Mouse (Mus musculus): ENCODE results near the gene Ccr9. TPM values are rescaled to one million over a fixed set of nuclear protein-coding genes. Genes with fewer than 3 reads are reported as not detected.

The Ccr9 gene
- 0.50 and 0.61 TPM in 2 replicates for polyA plus RNA-seq (2015; fragmentation: Nextera tagmentation; extraction: Ambion mirVana)

DNA sequence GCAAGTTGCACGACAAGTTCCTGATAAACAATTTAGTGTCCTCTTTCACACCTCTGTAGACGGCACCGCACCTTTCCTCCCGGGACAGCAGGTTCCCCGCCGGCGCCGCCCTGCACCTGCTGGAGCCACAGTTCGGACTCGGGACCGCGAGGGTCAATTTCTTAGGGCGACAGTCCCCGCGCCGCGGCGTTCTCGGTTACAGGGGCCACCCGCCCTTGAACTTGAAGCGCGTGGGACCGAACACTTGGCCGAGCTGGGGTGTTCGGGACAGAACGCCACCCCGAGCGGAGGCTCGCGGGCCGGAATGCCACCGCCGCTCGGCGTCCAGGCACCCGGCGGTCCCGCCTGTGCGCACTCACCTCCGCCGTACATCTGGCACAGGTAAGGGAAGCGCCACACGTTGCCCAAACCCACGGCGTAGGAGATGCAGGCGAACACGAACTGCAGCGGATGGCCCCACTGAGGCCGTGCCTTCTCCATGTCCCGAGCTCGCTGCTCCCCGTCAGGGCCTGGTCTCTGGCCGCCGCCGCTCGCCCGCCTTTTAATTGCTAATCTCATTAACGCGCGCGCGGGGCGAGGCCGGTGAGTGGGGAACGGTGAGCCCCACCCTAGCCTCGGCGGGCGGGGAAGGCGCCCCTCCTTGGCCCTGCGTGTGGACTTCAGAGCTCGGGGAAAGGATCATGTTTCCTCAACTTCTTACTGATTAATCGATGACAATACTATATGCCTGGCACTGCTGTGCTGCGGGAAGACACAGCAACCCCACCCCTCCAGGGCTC, at the start of gene Ccr9, which contains the start of gene Slc6a20a:
Gene Ccr9 (plus strand): TSS at position 113 of the 779 bp plus-strand sequence.
Gene Slc6a20a (minus strand): TSS at position 559 of the 779 bp plus-strand sequence.
- under 1% methylated on average over 73 of the region's 73 CpGs for WGBS
- peak within 1 kb of the TSS; percentile 64 for H3K9ac ChIP-seq (ENCODE audit: low read depth, low read length)
- ATAC-seq, result peak; percentile 96

DNA sequence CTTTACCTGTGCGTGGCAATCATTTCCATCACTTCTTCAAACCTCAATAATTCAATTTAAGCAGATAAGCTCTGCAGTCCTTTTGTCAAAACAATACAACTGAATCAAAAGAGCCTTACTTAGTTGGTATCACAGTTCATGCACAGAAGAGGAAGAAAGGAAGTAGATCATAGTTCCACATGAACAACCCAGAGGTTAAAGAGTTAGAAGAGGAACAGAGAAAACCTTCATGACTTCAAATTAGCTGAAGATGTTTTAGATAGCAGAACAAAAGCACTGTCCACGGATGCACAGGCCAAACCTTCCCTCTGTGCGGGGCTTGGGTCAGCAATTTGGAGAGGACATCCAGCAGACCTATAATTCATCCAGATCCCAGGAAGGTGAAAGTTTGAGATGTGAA, 46.6 kb upstream of the Ccr9 start:
- H3K36me3 ChIP-seq (ENCODE audit: control insufficient read depth, insufficient read depth), result 0 out of 2 replicates have a peak, but pooled peaks cover 1% of the 10 kb centered on the region
- no peak for ATAC-seq
- peaks cover 3% of the 10 kb centered on the region; the same call in 1 of the 2 replicates for H3K4me1 ChIP-seq (replicated peaks; ENCODE audit: control insufficient read depth, insufficient read depth, low read length)
- WGBS, result 85% methylated on average over 3 of the region's 3 CpGs
- H3K4me2 ChIP-seq (replicated peaks; ENCODE audit: low read depth), result no peak overlapping the region
- TF ChIP-seq CTCF (IDR thresholded peaks at IDR 0.05; ENCODE audit: low read depth), result no peak
- H3K27me3 ChIP-seq (replicated peaks; ENCODE audit: control insufficient read depth, insufficient read depth, low read length), result no peaks in the 10 kb centered on the region
- H3K9ac ChIP-seq (ENCODE audit: low read depth, low read length), result no peak overlapping the region
- H3K4me3 ChIP-seq (ENCODE audit: low read depth, low read length), result no peak overlapping the region
- H3K9me3 ChIP-seq (ENCODE audit: control insufficient read depth), result no peaks in the 10 kb centered on the region
- H3K27ac ChIP-seq (ENCODE audit: low read depth, low read length), result no peak overlapping the region

More for the DNA sequence above, at the start of gene Ccr9, which contains the start of gene Slc6a20a:
- Histone ChIP-seq H3K27ac (ENCODE audit: low read depth, low read length) (peak within 1 kb of the TSS; percentile 91), H3K27me3 (replicated peaks; ENCODE audit: control insufficient read depth, insufficient read depth, low read length) (0 out of 2 replicates have a peak, but pooled peaks cover 4% of the 10 kb centered on the region), H3K4me2 (replicated peaks; ENCODE audit: low read depth) (peak within 1 kb of the TSS; percentile 77), H3K4me3 (ENCODE audit: low read depth, low read length) (peak within 1 kb of the TSS; percentile 56), H3K36me3 (ENCODE audit: control insufficient read depth, insufficient read depth) (no peaks in the 10 kb centered on the region), H3K4me1 (replicated peaks; ENCODE audit: control insufficient read depth, insufficient read depth, low read length) (no peaks in the 10 kb centered on the region), H3K9me3 (ENCODE audit: control insufficient read depth) (no peaks in the 10 kb centered on the region)
- TF ChIP-seq CTCF (IDR thresholded peaks at IDR 0.05; ENCODE audit: low read depth), result no peak

DNA sequence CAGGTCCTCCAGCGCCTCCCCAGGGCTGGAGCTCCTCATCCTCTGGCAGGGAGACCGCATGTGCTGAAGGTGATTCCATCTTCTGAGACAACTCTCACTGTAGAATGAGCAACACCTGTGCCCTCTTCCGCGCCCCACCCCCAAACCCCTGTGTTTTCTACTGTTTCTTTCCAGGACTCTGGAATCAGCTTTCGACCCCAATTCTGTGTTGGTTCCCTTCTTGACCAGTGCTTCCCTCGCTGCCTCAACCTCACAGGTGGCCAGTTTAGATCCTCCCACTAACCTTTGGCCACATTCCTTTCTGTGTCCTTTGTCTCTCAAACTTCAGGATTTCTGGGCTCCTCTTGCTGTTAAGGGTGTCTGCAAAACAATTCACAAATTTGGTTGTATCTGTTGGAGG, 46.0 kb upstream of the Ccr9 start, which contains the start of gene Slc6a20b:
Gene Slc6a20b (minus strand): TSS at position 285 of the 400 bp plus-strand sequence.
- ATAC-seq, result no peak
- Histone ChIP-seq H3K27ac (ENCODE audit: low read depth, low read length) (no peak within 1 kb of the TSS), H3K9me3 (ENCODE audit: control insufficient read depth) (no peaks in the 10 kb centered on the region), H3K36me3 (ENCODE audit: control insufficient read depth, insufficient read depth) (0 out of 2 replicates have a peak, but pooled peaks cover 4% of the 10 kb centered on the region), H3K4me3 (ENCODE audit: low read depth, low read length) (no peak within 1 kb of the TSS), H3K4me1 (replicated peaks; ENCODE audit: control insufficient read depth, insufficient read depth, low read length) (peaks cover 3% of the 10 kb centered on the region; the same call in 1 of the 2 replicates), H3K9ac (ENCODE audit: low read depth, low read length) (no peak within 1 kb of the TSS), H3K4me2 (replicated peaks; ENCODE audit: low read depth) (no peak within 1 kb of the TSS), H3K27me3 (replicated peaks; ENCODE audit: control insufficient read depth, insufficient read depth, low read length) (no peaks in the 10 kb centered on the region)
- no peak for TF ChIP-seq CTCF (IDR thresholded peaks at IDR 0.05; ENCODE audit: low read depth)
- WGBS, result 78% methylated on average over 6 of the region's 6 CpGs

DNA sequence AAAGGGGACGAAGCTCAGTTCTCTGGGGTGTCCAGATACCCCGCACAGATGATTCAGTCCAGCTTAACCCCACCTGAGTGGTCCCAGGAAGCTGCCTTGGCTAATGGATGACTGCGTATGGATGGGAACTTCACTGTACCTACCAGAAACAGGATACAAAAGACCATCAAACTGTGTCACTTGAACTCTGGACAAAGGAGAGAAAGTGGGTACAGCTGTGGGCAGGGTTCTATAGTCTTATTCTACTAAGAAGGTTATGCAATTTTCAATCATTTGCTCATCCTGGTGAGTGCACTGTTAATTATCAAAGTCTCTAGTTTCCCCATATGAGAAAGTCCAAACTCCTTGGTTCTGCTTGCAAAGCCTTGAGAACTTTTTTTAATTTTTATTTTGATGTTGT, 45.2 kb upstream of the Ccr9 start:
- Histone ChIP-seq H3K27ac (ENCODE audit: low read depth, low read length) (no peak overlapping the region), H3K9ac (ENCODE audit: low read depth, low read length) (no peak overlapping the region), H3K36me3 (ENCODE audit: control insufficient read depth, insufficient read depth) (0 out of 2 replicates have a peak, but pooled peaks cover 4% of the 10 kb centered on the region), H3K4me2 (replicated peaks; ENCODE audit: low read depth) (no peak overlapping the region), H3K9me3 (ENCODE audit: control insufficient read depth) (no peaks in the 10 kb centered on the region), H3K27me3 (replicated peaks; ENCODE audit: control insufficient read depth, insufficient read depth, low read length) (no peaks in the 10 kb centered on the region), H3K4me3 (ENCODE audit: low read depth, low read length) (no peak overlapping the region), H3K4me1 (replicated peaks; ENCODE audit: control insufficient read depth, insufficient read depth, low read length) (peaks cover 3% of the 10 kb centered on the region; the same call in 1 of the 2 replicates)
- TF ChIP-seq CTCF (IDR thresholded peaks at IDR 0.05; ENCODE audit: low read depth), result no peak
- 77% methylated on average over 3 of the region's 3 CpGs for whole genome bisulfite sequencing
- no peak for ATAC-seq

DNA sequence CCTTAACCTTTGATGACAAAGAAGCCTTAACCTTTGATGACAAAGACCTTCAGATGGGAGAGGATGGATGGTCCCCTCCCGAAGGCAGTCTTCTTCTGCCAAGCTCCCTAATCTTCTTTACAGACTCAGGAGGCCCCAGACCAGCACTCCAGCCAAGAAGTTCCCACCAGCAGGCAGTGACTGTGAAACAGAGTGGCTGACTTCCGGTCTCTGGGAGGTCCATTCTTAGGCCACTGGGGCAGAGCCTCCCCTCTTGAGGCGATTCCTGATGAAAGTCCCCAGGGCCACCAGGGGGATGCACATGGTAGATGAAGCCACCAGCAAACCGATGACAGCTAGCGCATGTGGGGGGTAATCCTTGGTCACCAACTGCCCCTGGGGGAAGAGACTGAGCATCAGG, 41.5 kb upstream of the Ccr9 start:
- TF ChIP-seq CTCF (IDR thresholded peaks at IDR 0.05; ENCODE audit: low read depth), result no peak
- no peak overlapping the region for H3K4me2 ChIP-seq (replicated peaks; ENCODE audit: low read depth)
- H3K27me3 ChIP-seq (replicated peaks; ENCODE audit: control insufficient read depth, insufficient read depth, low read length), result no peaks in the 10 kb centered on the region
- peaks cover 3% of the 10 kb centered on the region; the same call in 1 of the 2 replicates for H3K4me1 ChIP-seq (replicated peaks; ENCODE audit: control insufficient read depth, insufficient read depth, low read length)
- 70% methylated on average over 5 of the region's 5 CpGs for WGBS
- H3K27ac ChIP-seq (ENCODE audit: low read depth, low read length), result no peak overlapping the region
- H3K9ac ChIP-seq (ENCODE audit: low read depth, low read length), result no peak overlapping the region
- H3K4me3 ChIP-seq (ENCODE audit: low read depth, low read length), result no peak overlapping the region
- H3K36me3 ChIP-seq (ENCODE audit: control insufficient read depth, insufficient read depth), result 0 out of 2 replicates have a peak, but pooled peaks cover 4% of the 10 kb centered on the region
- H3K9me3 ChIP-seq (ENCODE audit: control insufficient read depth), result no peaks in the 10 kb centered on the region
- no peak for ATAC-seq

DNA sequence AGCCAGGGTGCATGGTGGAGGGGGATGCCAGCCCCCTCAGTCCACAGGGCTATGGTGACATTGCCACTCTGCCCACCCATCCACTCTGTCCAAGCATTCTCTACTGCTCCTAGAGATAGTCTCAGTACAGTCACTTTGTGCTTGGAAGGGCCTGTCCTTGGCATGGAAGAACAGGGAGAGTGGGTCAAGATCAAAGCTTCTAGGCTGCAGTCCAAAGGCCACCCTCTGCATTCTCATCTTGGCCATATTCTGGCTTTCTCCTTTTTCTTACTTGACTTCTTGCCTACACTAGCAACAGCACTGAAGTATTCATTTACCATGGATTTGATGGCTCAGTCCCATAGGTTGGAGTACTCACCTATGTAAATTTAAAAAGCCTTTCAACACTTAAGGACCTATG, 40.0 kb upstream of the Ccr9 start:
- Histone ChIP-seq H3K36me3 (ENCODE audit: control insufficient read depth, insufficient read depth) (0 out of 2 replicates have a peak, but pooled peaks cover 4% of the 10 kb centered on the region), H3K9me3 (ENCODE audit: control insufficient read depth) (no peaks in the 10 kb centered on the region), H3K4me3 (ENCODE audit: low read depth, low read length) (no peak overlapping the region), H3K4me2 (replicated peaks; ENCODE audit: low read depth) (no peak overlapping the region), H3K27ac (ENCODE audit: low read depth, low read length) (peak overlapping the region; percentile 28; the same call in 1 of the 2 replicates), H3K27me3 (replicated peaks; ENCODE audit: control insufficient read depth, insufficient read depth, low read length) (no peaks in the 10 kb centered on the region), H3K4me1 (replicated peaks; ENCODE audit: control insufficient read depth, insufficient read depth, low read length) (no peaks in the 10 kb centered on the region; the same call in 1 of the 2 replicates), H3K9ac (ENCODE audit: low read depth, low read length) (no peak overlapping the region)
- ATAC-seq, result peak; percentile 34; the same call in 1 of the 2 replicates
- TF ChIP-seq CTCF (IDR thresholded peaks at IDR 0.05; ENCODE audit: low read depth), result no peak
